8 mouse cellular contexts compared by ENCODE assay signal in the genomic region with DNA sequence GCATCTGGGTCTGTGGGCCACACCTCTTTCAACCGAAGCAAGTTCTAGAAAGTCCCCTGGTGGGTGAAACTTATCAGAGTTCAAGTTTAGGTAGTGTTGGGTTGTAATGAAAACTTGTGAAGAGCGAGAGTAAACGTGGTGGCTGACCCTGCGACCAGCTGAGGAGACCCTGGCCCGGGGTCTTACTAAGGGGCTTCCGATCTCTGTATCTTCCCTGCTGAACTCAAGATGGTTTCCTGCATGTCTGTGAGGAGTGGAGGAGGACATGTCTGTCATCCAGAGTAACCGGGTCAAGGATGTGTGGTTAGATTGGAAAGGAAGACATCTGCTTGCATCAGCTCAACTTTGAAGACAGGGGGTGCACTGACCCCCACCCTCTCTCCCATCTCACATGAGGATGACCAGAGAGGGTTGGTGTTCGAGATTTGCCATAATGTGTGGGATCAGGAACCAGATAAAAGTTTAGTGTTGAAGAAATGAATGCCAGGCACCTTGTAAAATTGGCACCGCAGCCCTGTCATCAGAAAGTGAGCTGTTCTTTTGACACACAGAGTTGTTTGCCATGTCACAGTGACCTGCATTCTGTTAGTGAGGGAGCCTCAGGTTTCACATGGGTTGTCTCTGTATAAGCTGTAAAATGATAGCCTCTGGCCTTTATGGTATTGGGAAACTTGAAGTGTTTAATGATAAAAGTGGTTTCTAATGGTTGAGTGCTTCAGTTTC. TPM values are rescaled to one million over a fixed set of nuclear protein-coding genes. Genes with fewer than 3 reads are reported as not detected.
DNase-seq lines count a peak whose midpoint lies in the region; ATAC-seq and TF ChIP-seq lines count a peak whose summit lies in the region.

No protein-coding gene starts in this region.

- ATAC-seq in embryonic facial prominence, embryonic 14.5 days (ENCODE audit: low read depth), result peak; percentile 17; the same call in 1 of the 2 replicates
- peak; percentile 82 for ATAC-seq in inflammation-experienced regulatory T-cells, adult 6 months
- ATAC-seq in midbrain, embryonic 12.5 days (ENCODE audit: low FRiP score, low read depth), result peak; percentile 8; the same call in 1 of the 2 replicates

- H3K27me3 ChIP-seq in E14TG2a.4 (ENCODE audit: insufficient read depth, low read length), result peaks cover 40% of the 10 kb centered on the region
- H3K27me3 ChIP-seq in embryonic facial prominence, embryonic 14.5 days (replicated peaks; ENCODE audit: control insufficient read depth, insufficient read depth, low read length), result no peaks in the 10 kb centered on the region
- H3K27me3 ChIP-seq in midbrain, embryonic 12.5 days, result no peaks in the 10 kb centered on the region

- H3K4me1 ChIP-seq in E14TG2a.4 (replicated peaks; ENCODE audit: low read depth, low read length), result peaks cover 18% of the 10 kb centered on the region
- H3K4me1 ChIP-seq in embryonic facial prominence, embryonic 14.5 days (ENCODE audit: control insufficient read depth, insufficient read depth, low read length), result peaks cover 4% of the 10 kb centered on the region; the same call in 1 of the 2 replicates
- H3K4me1 ChIP-seq in midbrain, embryonic 12.5 days, result peaks cover 15% of the 10 kb centered on the region

- no peaks in the 10 kb centered on the region for H3K36me3 ChIP-seq in E14TG2a.4 (ENCODE audit: insufficient read depth, low read length)
- H3K36me3 ChIP-seq in embryonic facial prominence, embryonic 14.5 days (ENCODE audit: control insufficient read depth, insufficient read depth, low read length), result no peaks in the 10 kb centered on the region
- no peaks in the 10 kb centered on the region for H3K36me3 ChIP-seq in midbrain, embryonic 12.5 days

- TF ChIP-seq CTCF in E14TG2a.4 (conservative IDR thresholded peaks at IDR 0.05; ENCODE audit: low read length), result no peak

- peak; percentile 36 for DNase-seq in gastrocnemius, adult 18-20 months (ENCODE audit: low spot score)
- DNase-seq in gastrocnemius, postnatal 4 days (ENCODE audit: low spot score in 2 of 2), result no peak
- no peak for DNase-seq in embryonic facial prominence, embryonic 14.5 days (ENCODE audit: low spot score)
- no peak for DNase-seq in urinary bladder, postnatal 14 days (ENCODE audit: low spot score)
- DNase-seq in left cerebral cortex, adult 18-20 months (ENCODE audit: low spot score in 2 of 2), result no peak

- H3K4me3 ChIP-seq in E14TG2a.4 (replicated peaks; ENCODE audit: low read length), result peak overlapping the region; percentile 82
- peak overlapping the region; percentile 74 for H3K4me3 ChIP-seq in embryonic facial prominence, embryonic 14.5 days (ENCODE audit: low read depth, low read length)
- peak overlapping the region; percentile 84 for H3K4me3 ChIP-seq in midbrain, embryonic 12.5 days

- WGBS in embryonic facial prominence, embryonic 14.5 days, result 45% methylated on average over 9 of the region's 9 CpGs
- WGBS in midbrain, embryonic 12.5 days, result 58% methylated on average over 9 of the region's 9 CpGs

- H3K9ac ChIP-seq in embryonic facial prominence, embryonic 14.5 days (ENCODE audit: low read depth, low read length), result peak overlapping the region; percentile 93
- H3K9ac ChIP-seq in midbrain, embryonic 12.5 days (replicated peaks), result peak overlapping the region; percentile 82

- H3K9me3 ChIP-seq in E14TG2a.4 (ENCODE audit: low read length), result no peaks in the 10 kb centered on the region
- no peaks in the 10 kb centered on the region for H3K9me3 ChIP-seq in embryonic facial prominence, embryonic 14.5 days (ENCODE audit: control insufficient read depth, low read length)
- H3K9me3 ChIP-seq in midbrain, embryonic 12.5 days, result no peaks in the 10 kb centered on the region

- H3K27ac ChIP-seq in embryonic facial prominence, embryonic 14.5 days (replicated peaks; ENCODE audit: low read depth, low read length), result peak overlapping the region; percentile 80; the same call in 1 of the 2 replicates
- no peak overlapping the region for H3K27ac ChIP-seq in midbrain, embryonic 12.5 days (replicated peaks)

- peak overlapping the region; percentile 92 for H3K4me2 ChIP-seq in embryonic facial prominence, embryonic 14.5 days (ENCODE audit: low read depth, low read length)
- H3K4me2 ChIP-seq in midbrain, embryonic 12.5 days (replicated peaks), result peak overlapping the region; percentile 96

RNA-seq across cellular contexts. Expression of a gene that starts 7.3 kb away (rescaled TPM):
- total RNA-seq in gastrocnemius, adult 18-20 months (2021), result 100 to 1,000 TPM in 1 of 2 experiments, 10 to 100 TPM in 1; 14.7 to 163 TPM
- 10 to 100 TPM in 1 of 2 experiments, 1 to 10 TPM in 1; 9.7 to 13.9 TPM for total RNA-seq in gastrocnemius, postnatal 4 days (2021)
- 4.3 and 4.9 TPM in 2 replicates for polyA plus RNA-seq in embryonic facial prominence, embryonic 14.5 days (2014; fragmentation: Nextera tagmentation; extraction: Ambion mirVana)
- polyA plus RNA-seq in inflammation-experienced regulatory T-cells, adult 6 months (2017; shearing (Covaris generic)), result not detected
- 1.5 and 2.1 TPM in 2 replicates for polyA plus RNA-seq in midbrain, embryonic 12.5 days (2016; fragmentation: Nextera tagmentation; extraction: Ambion mirVana)
- 1 to 10 TPM in 1 of 2 experiments, under 1 TPM in 1; 0.91 to 3.1 TPM for total RNA-seq in left cerebral cortex, adult 18-20 months (2021)

Comparison
In these comparisons a context has a peak if more than half of its experiments do, and no peak if none do; other contexts are left out.
1. ATAC-seq: peak in every context shown above with its lines; median percentile 82 in inflammation-experienced regulatory T-cells, adult 6 months; 17 in embryonic facial prominence, embryonic 14.5 days; 8 in midbrain, embryonic 12.5 days.